ENCODE assay signal across 7 mouse cellular contexts in the genomic region with DNA sequence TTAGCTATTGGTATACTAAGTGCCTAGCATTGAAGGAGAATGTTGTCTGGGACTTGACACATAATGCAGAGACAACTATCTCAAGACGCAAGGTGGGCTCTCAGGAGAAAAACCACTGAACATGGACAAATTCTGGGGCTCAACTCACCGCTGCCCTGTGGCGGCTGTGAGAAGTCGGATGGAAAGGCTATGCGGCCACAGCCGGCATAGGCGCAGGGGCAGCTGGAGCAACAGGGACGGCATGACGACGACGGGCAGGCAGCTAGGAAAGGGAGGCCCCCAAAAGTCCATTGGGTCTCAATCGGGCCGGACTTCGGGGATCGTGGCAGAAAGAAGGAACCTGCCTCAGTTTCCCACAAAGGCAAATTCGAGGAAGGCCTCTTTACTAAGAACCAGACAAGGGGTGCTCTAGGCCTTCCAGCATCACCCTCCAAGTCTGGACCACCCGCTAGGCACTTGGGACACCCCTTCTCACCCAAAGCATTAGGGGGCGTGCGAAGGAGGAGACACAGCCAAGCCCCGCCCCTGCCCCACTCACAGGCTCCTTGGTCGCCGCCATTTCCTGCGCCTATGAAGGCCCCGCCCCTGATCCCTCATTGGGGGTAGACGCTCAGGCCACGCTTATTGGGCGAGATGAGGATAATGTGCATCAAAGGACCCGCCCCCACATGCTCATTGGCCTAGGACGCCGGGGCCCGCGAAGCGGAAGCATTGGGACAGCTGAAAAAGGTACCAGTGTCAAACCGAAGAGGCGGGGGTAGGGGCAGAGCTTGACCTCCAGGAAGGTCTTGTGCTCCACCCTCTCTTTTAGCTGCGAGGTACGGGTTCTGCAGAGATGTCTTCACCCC. TPM values are rescaled to one million over a fixed set of nuclear protein-coding genes. Genes with fewer than 3 reads are reported as not detected.
A peak's percentile ranks its signal among the peaks of the same experiment; 100 is the strongest.
DNase-seq lines count a peak whose midpoint lies in the region; ATAC-seq and TF ChIP-seq lines count a peak whose summit lies in the region.

Gene Dnajc4 (minus strand): TSS at position 562 of the 848 bp plus-strand sequence.

- peak; percentile 38 for TF ChIP-seq CTCF in intestine, postnatal 0 days (IDR thresholded peaks at IDR 0.05; ENCODE audit: low read depth)

- peak within 1 kb of the TSS; percentile 87 for H3K27ac ChIP-seq in embryonic facial prominence, embryonic 10.5 days (replicated peaks)
- peak within 1 kb of the TSS; percentile 46; the same call in 1 of the 2 replicates for H3K27ac ChIP-seq in intestine, postnatal 0 days (ENCODE audit: low read depth, low read length)
- H3K27ac ChIP-seq in limb, embryonic 10.5 days = peak within 1 kb of the TSS; percentile 86
- peak within 1 kb of the TSS; percentile 52 for H3K27ac ChIP-seq in midbrain, embryonic 13.5 days

- peak; percentile 91 for ATAC-seq in intestine, postnatal 0 days
- ATAC-seq in midbrain, embryonic 13.5 days = peak; percentile 94

- WGBS in embryonic facial prominence, embryonic 10.5 days = 2% methylated on average over 37 of the region's 37 CpGs
- 2% methylated on average over 37 of the region's 37 CpGs for whole genome bisulfite sequencing in intestine, postnatal 0 days
- WGBS in limb, embryonic 10.5 days = 3% methylated on average over 37 of the region's 37 CpGs
- WGBS in midbrain, embryonic 13.5 days = 2% methylated on average over 37 of the region's 37 CpGs

- H3K27me3 ChIP-seq in embryonic facial prominence, embryonic 10.5 days (replicated peaks; ENCODE audit: low read depth, poor library complexity, severe bottlenecking) = no peaks in the 10 kb centered on the region
- no peaks in the 10 kb centered on the region for H3K27me3 ChIP-seq in intestine, postnatal 0 days (replicated peaks; ENCODE audit: control insufficient read depth, insufficient read depth, low read length)
- H3K27me3 ChIP-seq in limb, embryonic 10.5 days (ENCODE audit: low read depth, poor library complexity, severe bottlenecking) = no peaks in the 10 kb centered on the region
- H3K27me3 ChIP-seq in midbrain, embryonic 13.5 days = no peaks in the 10 kb centered on the region

- H3K36me3 ChIP-seq in embryonic facial prominence, embryonic 10.5 days (replicated peaks) = 0 out of 2 replicates have a peak, but pooled peaks cover 3% of the 10 kb centered on the region
- H3K36me3 ChIP-seq in intestine, postnatal 0 days (ENCODE audit: control insufficient read depth, insufficient read depth) = 0 out of 2 replicates have a peak, but pooled peaks cover 4% of the 10 kb centered on the region
- no peaks in the 10 kb centered on the region for H3K36me3 ChIP-seq in limb, embryonic 10.5 days
- H3K36me3 ChIP-seq in midbrain, embryonic 13.5 days = 0 out of 2 replicates have a peak, but pooled peaks cover 3% of the 10 kb centered on the region

- DNase-seq in adrenal gland, postnatal 10 days = peak; percentile 97
- peak; percentile 99 for DNase-seq in embryonic facial prominence, embryonic 10.5 days (ENCODE audit: low spot score)
- peak; percentile 70 for DNase-seq in gonadal fat pad, adult 2 months (ENCODE audit: low read depth)
- DNase-seq in limb, embryonic 10.5 days (ENCODE audit: low spot score) = peak; percentile 95
- DNase-seq in spleen, adult 12 weeks (ENCODE audit: low spot score) = peak; percentile 92

- peak within 1 kb of the TSS; percentile 73 for H3K4me3 ChIP-seq in embryonic facial prominence, embryonic 10.5 days
- H3K4me3 ChIP-seq in intestine, postnatal 0 days (ENCODE audit: low read depth, low read length) = peak within 1 kb of the TSS; percentile 58
- peak within 1 kb of the TSS; percentile 69 for H3K4me3 ChIP-seq in limb, embryonic 10.5 days
- H3K4me3 ChIP-seq in midbrain, embryonic 13.5 days (replicated peaks) = peak within 1 kb of the TSS; percentile 53

- H3K9ac ChIP-seq in intestine, postnatal 0 days (ENCODE audit: low read depth, low read length) = peak within 1 kb of the TSS; percentile 62
- H3K9ac ChIP-seq in midbrain, embryonic 13.5 days (replicated peaks) = peak within 1 kb of the TSS; percentile 74

- H3K4me2 ChIP-seq in intestine, postnatal 0 days (replicated peaks; ENCODE audit: low read depth) = peak within 1 kb of the TSS; percentile 94
- peak within 1 kb of the TSS; percentile 89 for H3K4me2 ChIP-seq in midbrain, embryonic 13.5 days (replicated peaks)

- H3K9me3 ChIP-seq in embryonic facial prominence, embryonic 10.5 days = no peaks in the 10 kb centered on the region
- no peaks in the 10 kb centered on the region for H3K9me3 ChIP-seq in intestine, postnatal 0 days (ENCODE audit: control insufficient read depth)
- no peaks in the 10 kb centered on the region for H3K9me3 ChIP-seq in limb, embryonic 10.5 days (replicated peaks)
- no peaks in the 10 kb centered on the region for H3K9me3 ChIP-seq in midbrain, embryonic 13.5 days

- H3K4me1 ChIP-seq in embryonic facial prominence, embryonic 10.5 days = peaks cover 66% of the 10 kb centered on the region
- H3K4me1 ChIP-seq in intestine, postnatal 0 days (replicated peaks; ENCODE audit: control insufficient read depth, insufficient read depth, low read length) = peaks cover 9% of the 10 kb centered on the region; the same call in 1 of the 2 replicates
- H3K4me1 ChIP-seq in limb, embryonic 10.5 days = peaks cover 58% of the 10 kb centered on the region
- H3K4me1 ChIP-seq in midbrain, embryonic 13.5 days (replicated peaks) = peaks cover 50% of the 10 kb centered on the region

RNA-seq across cellular contexts. Expression of gene Dnajc4, which starts in this region (rescaled TPM):
- 10 to 100 TPM; 46.0 to 58.5 TPM for total RNA-seq in adrenal gland, postnatal 10 days (2021)
- polyA plus RNA-seq in embryonic facial prominence, embryonic 10.5 days (2016; fragmentation: Nextera tagmentation; extraction: Ambion mirVana) = 18.1 and 18.2 TPM in 2 replicates
- polyA plus RNA-seq in gonadal fat pad, adult 2 months (2012; rRNA removed) = 65.3 and 68.7 TPM in 2 replicates
- 32.3 and 35.1 TPM in 2 replicates for polyA plus RNA-seq in intestine, postnatal 0 days (2015; fragmentation: Nextera tagmentation; extraction: Ambion mirVana)
- 17.4 and 19.4 TPM in 2 replicates for polyA plus RNA-seq in limb, embryonic 10.5 days (2016; fragmentation: Nextera tagmentation; extraction: Ambion mirVana)
- 24.2 and 25.4 TPM in 2 replicates for polyA plus RNA-seq in midbrain, embryonic 13.5 days (2015; fragmentation: Nextera tagmentation; extraction: Ambion mirVana)

Comparison
In these comparisons a context has a peak if more than half of its experiments do, and no peak if none do; other contexts are left out.
1. Peak in every context shown above with its lines: DNase-seq, ATAC-seq, H3K4me3 ChIP-seq and H3K27ac ChIP-seq.